Mouse (Mus musculus): ENCODE measurements around the gene Tmem183a. TPM values are rescaled to one million over a fixed set of nuclear protein-coding genes. Genes with fewer than 3 reads are reported as not detected.

Gene Tmem183a
- total and polyA plus RNA-seq, 3 experiments: 54.2 to 131 (median 82.7) TPM

- no peaks in the 10 kb centered on the region for H3K9me3 ChIP-seq (replicated peaks; ENCODE audit: insufficient read depth, low read length)
- TF ChIP-seq E2F4 (IDR thresholded peaks at IDR 0.05; ENCODE audit: borderline replicate concordance, low read depth, low read length) (no peak), ELF1 (IDR thresholded peaks at IDR 0.05; ENCODE audit: low read depth, low read length) (no peak), USF2 (IDR thresholded peaks at IDR 0.05; ENCODE audit: borderline replicate concordance in 1 of 2, insufficient read depth in 1 of 2, low read depth in 1 of 2, low read length in 2 of 2) (no peak), MAZ (IDR thresholded peaks at IDR 0.05; ENCODE audit: low read depth, low read length) (no peak)
- no peak for DNase-seq (ENCODE audit: low read depth, low spot score)
- no peaks in the 10 kb centered on the region for H3K4me1 ChIP-seq (ENCODE audit: control insufficient read depth in 1 of 2, insufficient read depth in 2 of 2, low read length in 2 of 2)
- H3K4me3 ChIP-seq (ENCODE audit: control insufficient read depth in 1 of 2, insufficient read depth in 1 of 2, low read depth in 2 of 2, low read length in 2 of 2): no peak overlapping the region
- no peak overlapping the region for H3K9ac ChIP-seq (ENCODE audit: control insufficient read depth, low read depth, low read length, poor library complexity, severe bottlenecking)
- H3K27me3 ChIP-seq (ENCODE audit: control insufficient read depth in 1 of 2, insufficient read depth in 2 of 2, low read length in 2 of 2): no peaks in the 10 kb centered on the region
- no peaks in the 10 kb centered on the region for H3K79me2 ChIP-seq (ENCODE audit: control insufficient read depth, insufficient read depth, low read length, poor library complexity)
- no peak overlapping the region for H3K27ac ChIP-seq (ENCODE audit: control insufficient read depth, low read depth, low read length)
- peaks cover 0 to 1% of the 10 kb centered on the region in 2 experiments; a peak in 1 of 4 replicates for H3K36me3 ChIP-seq (ENCODE audit: control insufficient read depth in 1 of 2, insufficient read depth in 2 of 2, low read length in 2 of 2)
Measured at GRCm38 (mm10) chr1:134342278-134342664, 19.5 kb downstream of the Tmem183a start.

DNA sequence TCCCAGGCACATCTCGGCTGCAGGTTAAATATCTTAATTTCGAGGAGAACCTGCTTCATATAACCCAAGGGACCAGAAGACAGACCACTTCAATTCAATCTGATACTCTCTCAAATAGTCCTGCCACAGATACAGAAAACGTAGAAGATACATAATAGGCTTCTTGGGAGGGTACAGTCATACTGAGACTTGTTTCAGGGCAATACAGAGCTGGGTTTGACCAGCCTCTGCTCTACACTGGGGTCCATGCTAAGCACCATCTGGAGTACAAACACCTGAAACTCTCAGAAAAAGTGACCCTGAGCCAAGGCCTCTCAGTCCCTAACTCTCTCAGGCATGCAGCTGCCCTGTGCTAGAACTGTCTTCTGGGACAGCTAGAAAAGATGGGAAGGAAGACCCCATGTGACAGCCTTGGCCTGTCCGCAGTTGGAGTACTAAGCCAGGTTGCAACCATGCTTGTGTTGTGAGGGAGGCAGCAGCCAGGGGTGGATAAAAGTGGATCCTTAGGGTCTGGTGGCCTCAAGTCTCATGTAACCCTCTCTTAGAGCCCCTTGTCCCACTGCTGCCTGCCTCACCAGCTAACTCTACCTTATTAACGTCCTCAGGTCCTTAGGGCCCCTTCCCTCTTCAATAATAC is 20.0 kb downstream of the Tmem183a start:
- H3K4me1 ChIP-seq (ENCODE audit: control insufficient read depth in 1 of 2, insufficient read depth in 2 of 2, low read length in 2 of 2): no peaks in the 10 kb centered on the region
- no peaks in the 10 kb centered on the region for H3K79me2 ChIP-seq (ENCODE audit: control insufficient read depth, insufficient read depth, low read length, poor library complexity)
- DNase-seq (ENCODE audit: low read depth, low spot score): no peak
- H3K27ac ChIP-seq (ENCODE audit: control insufficient read depth, low read depth, low read length): no peak overlapping the region
- no peak overlapping the region for H3K4me3 ChIP-seq (ENCODE audit: control insufficient read depth in 1 of 2, insufficient read depth in 1 of 2, low read depth in 2 of 2, low read length in 2 of 2)
- TF ChIP-seq SIN3A (IDR thresholded peaks at IDR 0.05; ENCODE audit: low read length) (no peak), NELFE (IDR thresholded peaks at IDR 0.05; ENCODE audit: low read depth, low read length) (no peak), ELF1 (IDR thresholded peaks at IDR 0.05; ENCODE audit: low read depth, low read length) (no peak), MAX (IDR thresholded peaks at IDR 0.05; ENCODE audit: low read length) (no peak), SMC3 (IDR thresholded peaks at IDR 0.05; ENCODE audit: low read depth, low read length) (no peak), MYC (IDR thresholded peaks at IDR 0.05; ENCODE audit: low read depth, low read length) (no peak), MXI1 (IDR thresholded peaks at IDR 0.05; ENCODE audit: low read depth, low read length) (no peak), RAD21 (IDR thresholded peaks at IDR 0.05; ENCODE audit: low read depth, low read length) (no peak), CTCF (IDR thresholded peaks at IDR 0.05 in 2 of 3, conservative IDR thresholded peaks at IDR 0.05 in 1 of 3; ENCODE audit: control insufficient read depth in 1 of 3, insufficient read depth in 1 of 3, low read depth in 2 of 3, low read length in 3 of 3, poor library complexity in 1 of 3, severe bottlenecking in 1 of 3) (no peak), KAT2A (conservative IDR thresholded peaks at IDR 0.05; ENCODE audit: low read depth, low read length) (no peak), MYB (IDR thresholded peaks at IDR 0.05; ENCODE audit: low read depth, low read length) (no peak), TAL1 (IDR thresholded peaks at IDR 0.05; ENCODE audit: low read length) (no peak)
- H3K36me3 ChIP-seq (ENCODE audit: control insufficient read depth in 1 of 2, insufficient read depth in 2 of 2, low read length in 2 of 2): peaks cover 0 to 1% of the 10 kb centered on the region in 2 experiments; a peak in 1 of 4 replicates
- H3K27me3 ChIP-seq (ENCODE audit: control insufficient read depth in 1 of 2, insufficient read depth in 2 of 2, low read length in 2 of 2): no peaks in the 10 kb centered on the region
- H3K9ac ChIP-seq (ENCODE audit: control insufficient read depth, low read depth, low read length, poor library complexity, severe bottlenecking): no peak overlapping the region
- H3K9me3 ChIP-seq (replicated peaks; ENCODE audit: insufficient read depth, low read length): no peaks in the 10 kb centered on the region

Data from MEL (cell line).